Mouse (Mus musculus): ENCODE results near the gene Ltb4r1. TPM values are rescaled to one million over a fixed set of nuclear protein-coding genes. Genes with fewer than 3 reads are reported as not detected.

Ltb4r1 gene
- 0.25 and 0.30 TPM in 2 replicates for polyA plus RNA-seq (2016; fragmentation: Nextera tagmentation; extraction: Ambion mirVana)

GRCm38 (mm10) chr14:55765696-55766095 lies at the start of gene Ltb4r1:
Gene Ltb4r1, plus strand, starts transcription at chr14:55765962.
- Histone ChIP-seq H3K9me3 (replicated peaks) (no peaks in the 10 kb centered on the region), H3K4me1 (peaks cover 29% of the 10 kb centered on the region), H3K27ac (replicated peaks) (no peak within 1 kb of the TSS), H3K27me3 (ENCODE audit: low read depth, poor library complexity, severe bottlenecking) (peaks cover 97% of the 10 kb centered on the region), H3K4me3 (no peak within 1 kb of the TSS), H3K36me3 (no peaks in the 10 kb centered on the region)
- 72% methylated on average over 4 of the region's 4 CpGs for WGBS
- no peak for DNase-seq (ENCODE audit: low spot score)

GRCm38 (mm10) chr14:55716271-55716670 lies 49.5 kb upstream of the Ltb4r1 start:
- Histone ChIP-seq H3K4me1 (peaks cover 18% of the 10 kb centered on the region), H3K9me3 (replicated peaks) (no peaks in the 10 kb centered on the region), H3K4me3 (no peak overlapping the region), H3K27ac (replicated peaks) (no peak overlapping the region), H3K36me3 (peaks cover 38% of the 10 kb centered on the region), H3K27me3 (ENCODE audit: low read depth, poor library complexity, severe bottlenecking) (peaks cover 28% of the 10 kb centered on the region)
- WGBS: 96% methylated on average over 6 of the region's 6 CpGs
- DNase-seq (ENCODE audit: low spot score): no peak

GRCm38 (mm10) chr14:55716884-55717283 lies 48.9 kb upstream of the Ltb4r1 start:
- WGBS: 90% methylated on average over 8 of the region's 8 CpGs
- Histone ChIP-seq H3K4me3 (no peak overlapping the region), H3K9me3 (replicated peaks) (no peaks in the 10 kb centered on the region), H3K4me1 (peaks cover 22% of the 10 kb centered on the region), H3K36me3 (peaks cover 38% of the 10 kb centered on the region), H3K27me3 (ENCODE audit: low read depth, poor library complexity, severe bottlenecking) (peaks cover 22% of the 10 kb centered on the region), H3K27ac (replicated peaks) (no peak overlapping the region)
- DNase-seq (ENCODE audit: low spot score): no peak

- no peak for DNase-seq (ENCODE audit: low spot score)
- peaks cover 38% of the 10 kb centered on the region for H3K36me3 ChIP-seq
- H3K9me3 ChIP-seq (replicated peaks): no peaks in the 10 kb centered on the region
- H3K4me3 ChIP-seq: no peak overlapping the region
- H3K4me1 ChIP-seq: peaks cover 18% of the 10 kb centered on the region
- H3K27me3 ChIP-seq (ENCODE audit: low read depth, poor library complexity, severe bottlenecking): no peaks in the 10 kb centered on the region
- 89% methylated on average over 6 of the region's 6 CpGs for WGBS
- no peak overlapping the region for H3K27ac ChIP-seq (replicated peaks)
Observed at GRCm38 (mm10) chr14:55719737-55720136, 46.0 kb upstream of the Ltb4r1 start.

GRCm38 (mm10) chr14:55720666-55721065 lies 45.1 kb upstream of the Ltb4r1 start:
- H3K4me1 ChIP-seq: peaks cover 20% of the 10 kb centered on the region
- no peaks in the 10 kb centered on the region for H3K27me3 ChIP-seq (ENCODE audit: low read depth, poor library complexity, severe bottlenecking)
- H3K36me3 ChIP-seq: peaks cover 38% of the 10 kb centered on the region
- 92% methylated on average over 12 of the region's 12 CpGs for WGBS
- H3K4me3 ChIP-seq: peak overlapping the region; percentile 90; the same call in 1 of the 2 replicates
- DNase-seq (ENCODE audit: low spot score): no peak
- H3K9me3 ChIP-seq (replicated peaks): no peaks in the 10 kb centered on the region
- no peak overlapping the region for H3K27ac ChIP-seq (replicated peaks)

- peaks cover 37% of the 10 kb centered on the region for H3K36me3 ChIP-seq
- no peak overlapping the region; the same call in 1 of the 2 replicates for H3K27ac ChIP-seq (replicated peaks)
- H3K4me3 ChIP-seq: peak overlapping the region; percentile 90
- H3K27me3 ChIP-seq (ENCODE audit: low read depth, poor library complexity, severe bottlenecking): no peaks in the 10 kb centered on the region
- H3K9me3 ChIP-seq (replicated peaks): no peaks in the 10 kb centered on the region
- H3K4me1 ChIP-seq: peaks cover 20% of the 10 kb centered on the region
- 65% methylated on average over 6 of the region's 6 CpGs for WGBS
- DNase-seq (ENCODE audit: low spot score): no peak
Observed at GRCm38 (mm10) chr14:55721076-55721475, 44.7 kb upstream of the Ltb4r1 start.

- H3K27ac ChIP-seq (replicated peaks): peak within 1 kb of the TSS; percentile 94
- 1% methylated on average over 50 of the region's 50 CpGs for WGBS
- H3K36me3 ChIP-seq: peaks cover 31% of the 10 kb centered on the region
- H3K4me3 ChIP-seq: peak within 1 kb of the TSS; percentile 90
- H3K27me3 ChIP-seq (ENCODE audit: low read depth, poor library complexity, severe bottlenecking): no peaks in the 10 kb centered on the region
- peaks cover 20% of the 10 kb centered on the region for H3K4me1 ChIP-seq
- peak; percentile 91 for DNase-seq (ENCODE audit: low spot score)
- H3K9me3 ChIP-seq (replicated peaks): no peaks in the 10 kb centered on the region
Observed at GRCm38 (mm10) chr14:55721700-55722437, 43.9 kb upstream of the Ltb4r1 start, which contains the start of gene Rabggta. Gene Rabggta, minus strand, starts transcription at chr14:55722263.

GRCm38 (mm10) chr14:55722438-55722945 lies 43.3 kb upstream of the Ltb4r1 start:
- peaks cover 20% of the 10 kb centered on the region for H3K4me1 ChIP-seq
- WGBS: 53% methylated on average over 8 of the region's 8 CpGs
- H3K4me3 ChIP-seq: peak overlapping the region; percentile 90
- DNase-seq (ENCODE audit: low spot score): no peak
- H3K27me3 ChIP-seq (ENCODE audit: low read depth, poor library complexity, severe bottlenecking): no peaks in the 10 kb centered on the region
- H3K36me3 ChIP-seq: peaks cover 25% of the 10 kb centered on the region
- no peaks in the 10 kb centered on the region for H3K9me3 ChIP-seq (replicated peaks)
- peak overlapping the region; percentile 94 for H3K27ac ChIP-seq (replicated peaks)

GRCm38 (mm10) chr14:55723433-55723832 lies 42.3 kb upstream of the Ltb4r1 start:
- Histone ChIP-seq H3K27ac (replicated peaks) (no peak overlapping the region), H3K4me1 (peaks cover 20% of the 10 kb centered on the region), H3K27me3 (ENCODE audit: low read depth, poor library complexity, severe bottlenecking) (no peaks in the 10 kb centered on the region), H3K36me3 (peaks cover 18% of the 10 kb centered on the region), H3K4me3 (no peak overlapping the region), H3K9me3 (replicated peaks) (no peaks in the 10 kb centered on the region)
- 95% methylated on average over 7 of the region's 7 CpGs for WGBS
- DNase-seq (ENCODE audit: low spot score): no peak

- DNase-seq (ENCODE audit: low spot score): no peak
- WGBS: 78% methylated on average over 8 of the region's 8 CpGs
- no peaks in the 10 kb centered on the region for H3K27me3 ChIP-seq (ENCODE audit: low read depth, poor library complexity, severe bottlenecking)
Observed at GRCm38 (mm10) chr14:55724411-55724871, 41.3 kb upstream of the Ltb4r1 start.

GRCm38 (mm10) chr14:55726261-55726660 lies 39.5 kb upstream of the Ltb4r1 start:
- Histone ChIP-seq H3K4me1 (peaks cover 13% of the 10 kb centered on the region), H3K36me3 (no peaks in the 10 kb centered on the region), H3K4me3 (no peak overlapping the region), H3K27me3 (ENCODE audit: low read depth, poor library complexity, severe bottlenecking) (no peaks in the 10 kb centered on the region), H3K27ac (replicated peaks) (no peak overlapping the region), H3K9me3 (replicated peaks) (no peaks in the 10 kb centered on the region)
- no peak for DNase-seq (ENCODE audit: low spot score)

More at GRCm38 (mm10) chr14:55724411-55724871, 41.3 kb upstream of the Ltb4r1 start:
- H3K4me3 ChIP-seq: no peak overlapping the region
- H3K27ac ChIP-seq (replicated peaks): no peak overlapping the region
- H3K9me3 ChIP-seq (replicated peaks): no peaks in the 10 kb centered on the region
- H3K4me1 ChIP-seq: peaks cover 20% of the 10 kb centered on the region
- peaks cover 8% of the 10 kb centered on the region for H3K36me3 ChIP-seq

GRCm38 (mm10) chr14:55727889-55728685 lies 37.7 kb upstream of the Ltb4r1 start:
- Histone ChIP-seq H3K4me1 (0 out of 2 replicates have a peak, but pooled peaks cover 2% of the 10 kb centered on the region), H3K36me3 (no peaks in the 10 kb centered on the region), H3K4me3 (no peak overlapping the region), H3K9me3 (replicated peaks) (no peaks in the 10 kb centered on the region), H3K27ac (replicated peaks) (no peak overlapping the region), H3K27me3 (ENCODE audit: low read depth, poor library complexity, severe bottlenecking) (no peaks in the 10 kb centered on the region)
- no peak for DNase-seq (ENCODE audit: low spot score)
- WGBS: 78% methylated on average over 8 of the region's 8 CpGs
